Mouse (Mus musculus) neural tube, embryonic 12.5 days (tissue): ENCODE results near the gene Hykk. TPM values are rescaled to one million over a fixed set of nuclear protein-coding genes. Genes with fewer than 3 reads are reported as not detected.
"Not testable (repeated sequence)": the region's sequence is repeated elsewhere in the genome, so short reads cannot be mapped to it uniquely, and the experiment has no call there.

Source experiments
- ATAC-seq: fragments of 200-750 bp; cut with Nextera tagmentation; 2 replicates; pipeline ENCODE4 v1.8.0; 2017; ENCODE audit warnings: low read depth, mild to moderate bottlenecking, moderate TSS enrichment, moderate library complexity; ENCODE audit not compliant: low FRiP score
- H3K27ac ChIP-seq: fragments of 300-500 bp; sonication (generic); 2 replicates; pipeline ENCODE4 v1.5.1; 2016
- H3K27me3 ChIP-seq: fragments of 300-500 bp; sonication (generic); replicated peaks from 2 replicates; pipeline ENCODE4 v1.6.1; 2016; ENCODE audit warnings: mild to moderate bottlenecking
- H3K36me3 ChIP-seq: fragments of 300-500 bp; sonication (generic); 2 replicates; pipeline ENCODE4 v1.6.1; 2016; ENCODE audit warnings: mild to moderate bottlenecking
- H3K4me1 ChIP-seq: fragments of 300-500 bp; sonication (generic); 2 replicates; pipeline ENCODE4 v1.6.1; 2016
- H3K4me2 ChIP-seq: fragments of 300-500 bp; sonication (generic); replicated peaks from 2 replicates; pipeline ENCODE4 v1.6.1; 2016; ENCODE audit warnings: mild to moderate bottlenecking
- H3K4me3 ChIP-seq: fragments of 300-500 bp; sonication (generic); 2 replicates; pipeline ENCODE4 v1.5.1; 2016
- H3K9ac ChIP-seq: fragments of 300-500 bp; sonication (generic); 2 replicates; pipeline ENCODE4 v1.6.1; 2016; ENCODE audit warnings: mild to moderate bottlenecking
- H3K9me3 ChIP-seq: fragments of 300-500 bp; sonication (generic); 2 replicates; pipeline ENCODE4 v1.6.1; 2016; ENCODE audit warnings: mild to moderate bottlenecking
- WGBS: fragments of 180-500 bp; shearing (Covaris S2); methylation state at CpG from one replicate; pipeline ENCODE4 v1.1.7; 2016; 5-methylcytosine and 5-hydroxymethylcytosine counted together
- polyA plus RNA-seq: library from polyadenylated mRNA; unstranded; fragments of >200 nt; fragmentation: Nextera tagmentation; extraction: Ambion mirVana; gene quantifications from 2 replicates; pipeline ENCODE4 v1.2.1, GENCODE M21; 2016

Gene Hykk
- polyA plus RNA-seq, 1 experiment from 2014 or later, result 4.1 TPM

- no peak for ATAC-seq
These were observed 25.0 kb downstream of the Hykk start for GRCm38 (mm10) chr9:54942071-54942470.

GRCm38 (mm10) chr9:54944467-54944866 lies 27.4 kb downstream of the Hykk start:
- H3K36me3 ChIP-seq, result no peaks in the 10 kb centered on the region
- H3K27ac ChIP-seq, result no peak overlapping the region
- no peak overlapping the region for H3K4me3 ChIP-seq
- no peaks in the 10 kb centered on the region for H3K9me3 ChIP-seq
- WGBS, result 78% methylated on average over 2 of the region's 2 CpGs
- ATAC-seq, result no peak
- H3K4me2 ChIP-seq, result no peak overlapping the region
- no peaks in the 10 kb centered on the region for H3K4me1 ChIP-seq
- H3K27me3 ChIP-seq, result no peaks in the 10 kb centered on the region
- H3K9ac ChIP-seq, result no peak overlapping the region

More at GRCm38 (mm10) chr9:54942071-54942470, 25.0 kb downstream of the Hykk start:
- Histone ChIP-seq H3K4me2 (no peak overlapping the region), H3K27me3 (no peaks in the 10 kb centered on the region), H3K27ac (no peak overlapping the region), H3K9me3 (no peaks in the 10 kb centered on the region), H3K4me3 (no peak overlapping the region), H3K4me1 (no peaks in the 10 kb centered on the region), H3K9ac (no peak overlapping the region), H3K36me3 (no peaks in the 10 kb centered on the region)
- WGBS, result 95% methylated on average over 4 of the region's 4 CpGs

- Histone ChIP-seq H3K9ac (no peak overlapping the region), H3K4me2 (no peak overlapping the region), H3K9me3 (no peaks in the 10 kb centered on the region), H3K27ac (no peak overlapping the region), H3K4me3 (no peak overlapping the region), H3K4me1 (peaks cover 2% of the 10 kb centered on the region), H3K27me3 (no peaks in the 10 kb centered on the region), H3K36me3 (no peaks in the 10 kb centered on the region)
- 71% methylated on average over 16 of the region's 16 CpGs for WGBS
- no peak for ATAC-seq
These were observed 29.2 kb downstream of the Hykk start for GRCm38 (mm10) chr9:54946256-54946655.

GRCm38 (mm10) chr9:54949465-54949864 lies 32.4 kb downstream of the Hykk start:
- H3K36me3 ChIP-seq, result peaks cover 15% of the 10 kb centered on the region
- H3K27ac ChIP-seq, result no peak overlapping the region
- no peak for ATAC-seq
- no peak overlapping the region for H3K4me3 ChIP-seq
- no peaks in the 10 kb centered on the region for H3K27me3 ChIP-seq
- H3K9me3 ChIP-seq, result no peaks in the 10 kb centered on the region
- H3K4me1 ChIP-seq, result peaks cover 11% of the 10 kb centered on the region
- no peak overlapping the region for H3K9ac ChIP-seq
- H3K4me2 ChIP-seq, result no peak overlapping the region

GRCm38 (mm10) chr9:54950162-54950561 lies 33.1 kb downstream of the Hykk start:
- 0 out of 2 replicates have a peak, but pooled peaks have one; percentile 39 for ATAC-seq
- H3K4me1 ChIP-seq, result peaks cover 11% of the 10 kb centered on the region
- H3K27ac ChIP-seq, H3K9me3 ChIP-seq, H3K27me3 ChIP-seq: not testable (repeated sequence)
- 52% methylated on average over 8 of the region's 8 CpGs for WGBS
- peak overlapping the region; percentile 76 for H3K4me3 ChIP-seq
- peak overlapping the region; percentile 35; the same call in 1 of the 2 replicates for H3K9ac ChIP-seq
- H3K4me2 ChIP-seq, result peak overlapping the region; percentile 72
- H3K36me3 ChIP-seq, result peaks cover 19% of the 10 kb centered on the region

GRCm38 (mm10) chr9:54950575-54951321 lies 33.7 kb downstream of the Hykk start, which contains the start of the genes Psma4 and AY074887:
Gene Psma4 (plus strand): TSS chr9:54950790.
Gene AY074887 (minus strand): TSS chr9:54950998.
- H3K4me3 ChIP-seq, result peak within 1 kb of the TSS; percentile 76
- peak within 1 kb of the TSS; percentile 88 for H3K27ac ChIP-seq
- H3K36me3 ChIP-seq, result peaks cover 25% of the 10 kb centered on the region
- under 1% methylated on average over 65 of the region's 65 CpGs for WGBS
- no peaks in the 10 kb centered on the region for H3K27me3 ChIP-seq
- H3K4me2 ChIP-seq, result peak within 1 kb of the TSS; percentile 72
- peak within 1 kb of the TSS; percentile 83 for H3K9ac ChIP-seq
- H3K4me1 ChIP-seq, result peaks cover 11% of the 10 kb centered on the region
- peak; percentile 100 for ATAC-seq
- no peaks in the 10 kb centered on the region for H3K9me3 ChIP-seq

GRCm38 (mm10) chr9:54961059-54961458 lies 44.0 kb downstream of the Hykk start:
- no peaks in the 10 kb centered on the region for H3K27me3 ChIP-seq
- peaks cover 42% of the 10 kb centered on the region for H3K36me3 ChIP-seq
- 96% methylated on average over 4 of the region's 4 CpGs for WGBS
- no peak for ATAC-seq
- H3K4me1 ChIP-seq, result no peaks in the 10 kb centered on the region
- H3K27ac ChIP-seq, result no peak overlapping the region
- H3K9ac ChIP-seq, result no peak overlapping the region
- no peak overlapping the region for H3K4me2 ChIP-seq
- no peak overlapping the region for H3K4me3 ChIP-seq
- peaks cover 4% of the 10 kb centered on the region; the same call in 1 of the 2 replicates for H3K9me3 ChIP-seq

- H3K4me3 ChIP-seq, result no peak overlapping the region
- H3K9ac ChIP-seq, result no peak overlapping the region
- no peak overlapping the region for H3K4me2 ChIP-seq
- H3K27ac ChIP-seq, result no peak overlapping the region
- H3K36me3 ChIP-seq, result peaks cover 16% of the 10 kb centered on the region
- peaks cover 4% of the 10 kb centered on the region; the same call in 1 of the 2 replicates for H3K9me3 ChIP-seq
- H3K4me1 ChIP-seq, result no peaks in the 10 kb centered on the region
- no peaks in the 10 kb centered on the region for H3K27me3 ChIP-seq
- ATAC-seq, result no peak
These were observed 46.6 kb downstream of the Hykk start for GRCm38 (mm10) chr9:54963669-54964068.

- H3K27ac ChIP-seq, result no peak overlapping the region
- 81% methylated on average over 8 of the region's 8 CpGs for WGBS
- ATAC-seq, result no peak
- no peak overlapping the region for H3K4me2 ChIP-seq
- no peaks in the 10 kb centered on the region for H3K9me3 ChIP-seq
- H3K9ac ChIP-seq, result no peak overlapping the region
- no peak overlapping the region for H3K4me3 ChIP-seq
- H3K27me3 ChIP-seq, result no peaks in the 10 kb centered on the region
- no peaks in the 10 kb centered on the region for H3K36me3 ChIP-seq
- H3K4me1 ChIP-seq, result no peaks in the 10 kb centered on the region
These were observed 53.0 kb downstream of the Hykk start for GRCm38 (mm10) chr9:54969972-54970637.

- no peak for ATAC-seq
- 54% methylated on average over 8 of the region's 8 CpGs for WGBS
- no peak within 1 kb of the TSS for H3K27ac ChIP-seq
- H3K27me3 ChIP-seq, result peaks cover 14% of the 10 kb centered on the region
- H3K4me3 ChIP-seq, result peak within 1 kb of the TSS; percentile 61
- H3K9ac ChIP-seq, result peak within 1 kb of the TSS; percentile 64
- H3K36me3 ChIP-seq, result no peaks in the 10 kb centered on the region
- H3K4me1 ChIP-seq, result peaks cover 11% of the 10 kb centered on the region
- H3K4me2 ChIP-seq, result peak within 1 kb of the TSS; percentile 83
- H3K9me3 ChIP-seq, result no peaks in the 10 kb centered on the region
These were observed 63.6 kb downstream of the Hykk start, which contains the start of gene Chrna5 for GRCm38 (mm10) chr9:54980674-54981073. Gene Chrna5 (plus strand): TSS chr9:54980880.

- H3K9ac ChIP-seq, result peak overlapping the region; percentile 64
- H3K4me1 ChIP-seq, result peaks cover 11% of the 10 kb centered on the region
- H3K36me3 ChIP-seq, result no peaks in the 10 kb centered on the region
- H3K4me2 ChIP-seq, result peak overlapping the region; percentile 83
- H3K27ac ChIP-seq, result no peak overlapping the region
- under 1% methylated on average over 85 of the region's 85 CpGs for WGBS
- no peaks in the 10 kb centered on the region for H3K9me3 ChIP-seq
- peak; percentile 93 for ATAC-seq
- H3K27me3 ChIP-seq, result peaks cover 14% of the 10 kb centered on the region
- peak overlapping the region; percentile 61 for H3K4me3 ChIP-seq
These were observed 64.5 kb downstream of the Hykk start for GRCm38 (mm10) chr9:54981291-54982191.

- Histone ChIP-seq H3K27me3 (peaks cover 14% of the 10 kb centered on the region), H3K9me3 (no peaks in the 10 kb centered on the region), H3K9ac (no peak overlapping the region), H3K4me1 (peaks cover 11% of the 10 kb centered on the region), H3K4me3 (peak overlapping the region; percentile 61; the same call in 1 of the 2 replicates), H3K36me3 (no peaks in the 10 kb centered on the region), H3K4me2 (peak overlapping the region; percentile 83), H3K27ac (no peak overlapping the region)
- WGBS, result 4% methylated on average over 7 of the region's 7 CpGs
- ATAC-seq, result no peak
These were observed 65.3 kb downstream of the Hykk start for GRCm38 (mm10) chr9:54982401-54982800.
